Mouse (Mus musculus) limb, embryonic 15.5 days (tissue): ENCODE results near the gene Krt75. TPM values are rescaled to one million over a fixed set of nuclear protein-coding genes. Genes with fewer than 3 reads are reported as not detected.
"Not testable (repeated sequence)": the region's sequence is repeated elsewhere in the genome, so short reads cannot be mapped to it uniquely, and the experiment has no call there.

Experiments
- ATAC-seq: fragments of 200-750 bp; cut with Nextera tagmentation; 2 replicates; pipeline ENCODE4 v1.8.0; 2017; ENCODE audit warnings: low read depth, moderate TSS enrichment; ENCODE audit not compliant: insufficient number of reproducible peaks, low FRiP score, low TSS enrichment
- H3K27ac ChIP-seq: fragments of 300-500 bp; sonication (generic); 2 replicates; pipeline ENCODE4 v1.5.1; 2015; ENCODE audit warnings: moderate library complexity, mild to moderate bottlenecking, inconsistent platforms
- H3K27me3 ChIP-seq: fragments of 300-500 bp; sonication (generic); 2 replicates; pipeline ENCODE4 v1.6.1; 2015; ENCODE audit warnings: inconsistent platforms
- H3K36me3 ChIP-seq: fragments of 300-500 bp; sonication (generic); 2 replicates; pipeline ENCODE4 v1.6.1; 2015; ENCODE audit warnings: inconsistent platforms
- H3K4me1 ChIP-seq: fragments of 300-500 bp; sonication (generic); 2 replicates; pipeline ENCODE4 v1.6.1; 2015; ENCODE audit warnings: inconsistent platforms
- H3K4me2 ChIP-seq: fragments of 300-500 bp; sonication (generic); 2 replicates; pipeline ENCODE4 v1.6.1; 2015; ENCODE audit warnings: mild to moderate bottlenecking, inconsistent platforms
- H3K4me3 ChIP-seq: fragments of 300-500 bp; sonication (generic); 2 replicates; pipeline ENCODE4 v1.5.1; 2015; ENCODE audit warnings: mild to moderate bottlenecking, inconsistent platforms
- H3K9ac ChIP-seq: fragments of 300-500 bp; sonication (generic); 2 replicates; pipeline ENCODE4 v1.6.1; 2015; ENCODE audit warnings: inconsistent platforms
- H3K9me3 ChIP-seq: fragments of 300-500 bp; sonication (generic); 2 replicates; pipeline ENCODE4 v1.6.1; 2016; ENCODE audit warnings: inconsistent platforms
- WGBS: fragments of 180-500 bp; shearing (Covaris S2); methylation state at CpG from one replicate; pipeline ENCODE4 v1.1.7; 2015; 5-methylcytosine and 5-hydroxymethylcytosine counted together
- polyA plus RNA-seq: library from polyadenylated mRNA; unstranded; fragments of >200 nt; fragmentation: Nextera tagmentation; extraction: Ambion mirVana; gene quantifications from 2 replicates; pipeline ENCODE4 v1.2.1, GENCODE M21; 2015

Gene Krt75
- polyA plus RNA-seq, 1 experiment from 2014 or later = 2.8 TPM

- Histone ChIP-seq H3K4me3 (no peak within 1 kb of the TSS), H3K4me1 (peaks cover 12% of the 10 kb centered on the region), H3K9ac (no peak within 1 kb of the TSS), H3K4me2 (no peak within 1 kb of the TSS), H3K9me3 (no peaks in the 10 kb centered on the region), H3K36me3 (no peaks in the 10 kb centered on the region), H3K27ac (no peak within 1 kb of the TSS), H3K27me3 (peaks cover 5% of the 10 kb centered on the region)
- WGBS = 70% methylated on average over 7 of the region's 7 CpGs
- no peak for ATAC-seq
Observed at GRCm38 (mm10) chr15:101550567-101550966, 23.1 kb downstream of the Krt75 start, which contains the start of gene Krt82. Krt82 (minus strand) TSS chr15:101550667.

GRCm38 (mm10) chr15:101544478-101544877 is 29.2 kb downstream of the Krt75 start:
- H3K4me1 ChIP-seq = peaks cover 7% of the 10 kb centered on the region; the same call in 1 of the 2 replicates
- no peak overlapping the region for H3K4me2 ChIP-seq
- no peak for ATAC-seq
- no peak overlapping the region for H3K27ac ChIP-seq
- no peak overlapping the region for H3K9ac ChIP-seq
- no peak overlapping the region for H3K4me3 ChIP-seq
- no peaks in the 10 kb centered on the region for H3K27me3 ChIP-seq
- H3K9me3 ChIP-seq = no peaks in the 10 kb centered on the region
- 34% methylated on average over 3 of the region's 3 CpGs for WGBS
- H3K36me3 ChIP-seq = no peaks in the 10 kb centered on the region

GRCm38 (mm10) chr15:101542543-101542942 is 31.2 kb downstream of the Krt75 start:
- no peak for ATAC-seq
- Histone ChIP-seq H3K27ac (no peak overlapping the region), H3K27me3 (no peaks in the 10 kb centered on the region), H3K4me1 (peaks cover 11% of the 10 kb centered on the region), H3K9me3 (no peaks in the 10 kb centered on the region), H3K9ac (no peak overlapping the region), H3K36me3 (no peaks in the 10 kb centered on the region), H3K4me2 (no peak overlapping the region), H3K4me3 (no peak overlapping the region)
- 68% methylated on average over 9 of the region's 9 CpGs for WGBS

GRCm38 (mm10) chr15:101538580-101538900 is 35.2 kb downstream of the Krt75 start:
- Histone ChIP-seq H3K4me3 (no peak overlapping the region), H3K27me3 (no peaks in the 10 kb centered on the region), H3K4me1 (peaks cover 20% of the 10 kb centered on the region), H3K9ac (no peak overlapping the region), H3K9me3 (no peaks in the 10 kb centered on the region), H3K27ac (no peak overlapping the region), H3K4me2 (no peak overlapping the region), H3K36me3 (no peaks in the 10 kb centered on the region)
- no peak for ATAC-seq
- WGBS = 35% methylated on average over 4 of the region's 4 CpGs

GRCm38 (mm10) chr15:101537864-101538579 is 35.7 kb downstream of the Krt75 start:
- Histone ChIP-seq H3K27ac (no peak overlapping the region), H3K4me3 (no peak overlapping the region), H3K4me1 (peaks cover 20% of the 10 kb centered on the region), H3K36me3 (no peaks in the 10 kb centered on the region), H3K9me3 (no peaks in the 10 kb centered on the region), H3K9ac (no peak overlapping the region), H3K27me3 (no peaks in the 10 kb centered on the region), H3K4me2 (no peak overlapping the region)
- 31% methylated on average over 7 of the region's 7 CpGs for WGBS
- peak; percentile 40; the same call in 1 of the 2 replicates for ATAC-seq

GRCm38 (mm10) chr15:101536054-101536850 is 37.5 kb downstream of the Krt75 start:
- Histone ChIP-seq H3K4me3 (no peak overlapping the region), H3K4me1 (peaks cover 16% of the 10 kb centered on the region), H3K27me3 (no peaks in the 10 kb centered on the region), H3K27ac (peak overlapping the region; percentile 54), H3K9me3 (no peaks in the 10 kb centered on the region), H3K9ac (no peak overlapping the region), H3K4me2 (no peak overlapping the region), H3K36me3 (no peaks in the 10 kb centered on the region)
- no peak for ATAC-seq
- 39% methylated on average over 9 of the region's 9 CpGs for WGBS

GRCm38 (mm10) chr15:101532720-101533119 is 41.0 kb downstream of the Krt75 start, which contains the start of gene Krt84:
Krt84 (minus strand) TSS chr15:101532820.
- Histone ChIP-seq H3K27ac (no peak within 1 kb of the TSS), H3K27me3 (peaks cover 15% of the 10 kb centered on the region; the same call in 1 of the 2 replicates), H3K36me3 (no peaks in the 10 kb centered on the region), H3K9me3 (no peaks in the 10 kb centered on the region), H3K4me1 (peaks cover 8% of the 10 kb centered on the region), H3K4me2 (no peak within 1 kb of the TSS), H3K9ac (no peak within 1 kb of the TSS), H3K4me3 (no peak within 1 kb of the TSS)
- 58% methylated on average over 7 of the region's 7 CpGs for WGBS
- no peak for ATAC-seq

GRCm38 (mm10) chr15:101522556-101523232 is 51.0 kb downstream of the Krt75 start:
- H3K36me3 ChIP-seq = no peaks in the 10 kb centered on the region
- no peak overlapping the region for H3K9ac ChIP-seq
- 67% methylated on average over 4 of the region's 4 CpGs for WGBS
- no peak overlapping the region for H3K27ac ChIP-seq
- H3K4me2 ChIP-seq = no peak overlapping the region
- H3K9me3 ChIP-seq = no peaks in the 10 kb centered on the region
- ATAC-seq = no peak
- H3K27me3 ChIP-seq = peaks cover 24% of the 10 kb centered on the region
- no peaks in the 10 kb centered on the region for H3K4me1 ChIP-seq
- H3K4me3 ChIP-seq = no peak overlapping the region

GRCm38 (mm10) chr15:101519792-101520191 is 53.9 kb downstream of the Krt75 start:
- Histone ChIP-seq H3K36me3 (no peaks in the 10 kb centered on the region), H3K9me3 (no peaks in the 10 kb centered on the region), H3K27me3 (peaks cover 13% of the 10 kb centered on the region), H3K27ac (no peak overlapping the region), H3K9ac (no peak overlapping the region), H3K4me1 (no peaks in the 10 kb centered on the region), H3K4me3 (no peak overlapping the region), H3K4me2 (no peak overlapping the region)
- 22% methylated on average over 2 of the region's 2 CpGs for WGBS
- ATAC-seq = no peak

- not testable (repeated sequence) for H3K4me2 ChIP-seq, H3K36me3 ChIP-seq, H3K4me3 ChIP-seq, ATAC-seq, H3K9me3 ChIP-seq, H3K27me3 ChIP-seq, H3K9ac ChIP-seq, H3K27ac ChIP-seq, H3K4me1 ChIP-seq
- 72% methylated on average over 2 of the region's 2 CpGs for WGBS
Observed at GRCm38 (mm10) chr15:101517161-101517560, 56.5 kb downstream of the Krt75 start, which contains the start of gene Gm49425. Gm49425 (minus strand) TSS chr15:101517261.
